Mouse (Mus musculus) right cerebral cortex, postnatal 14 days (tissue): ENCODE results near the gene Ece2.

Source experiments
- DNase-seq: peaks from one replicate; pipeline ENCODE4 v3.0.0; 2022

Ece2 gene

GRCm38 (mm10) chr16:20692241-20692965 lies 62.8 kb downstream of the Ece2 start:
- DNase-seq: no peak

GRCm38 (mm10) chr16:20693111-20693701 lies 63.6 kb downstream of the Ece2 start, which contains the start of gene Fam131a:
Gene Fam131a, plus strand, starts transcription at chr16:20693241.
- peak; percentile 93 for DNase-seq

- DNase-seq: peak; percentile 60
Observed at GRCm38 (mm10) chr16:20694781-20695180, 65.2 kb downstream of the Ece2 start.

GRCm38 (mm10) chr16:20695622-20696323 lies 66.1 kb downstream of the Ece2 start:
- DNase-seq: peak; percentile 100
